Mouse (Mus musculus) adrenal gland, adult 18-20 months (tissue): ENCODE data around the gene Tradd. TPM values are rescaled to one million over a fixed set of nuclear protein-coding genes. Genes with fewer than 3 reads are reported as not detected.
A peak's percentile ranks its signal among the peaks of the same experiment; 100 is the strongest.

Source experiments
- DNase-seq, 2 experiments: peaks; one replicate each; pipeline ENCODE4 v3.0.0; 2021 to 2022; ENCODE audit warnings: low spot score in 2 of 2
- total RNA-seq, 2 experiments: library from RNA; stranded (reverse); gene quantifications; 1 replicate in 1 of 2; 2 replicates in 1 of 2; pipeline ENCODE4 v1.2.3; 2021

Gene Tradd
- total RNA-seq, 2 experiments from 2014 or later: 13.1 to 15.5 TPM

- DNase-seq: no peak
Observed at GRCm38 (mm10) chr8:105275387-105275786, 11.0 kb upstream of the Tradd start.

- DNase-seq: no peak
Observed at GRCm38 (mm10) chr8:105270916-105271186, 6.4 kb upstream of the Tradd start.

- DNase-seq: no peak
Observed at GRCm38 (mm10) chr8:105270101-105270915, 5.9 kb upstream of the Tradd start.

GRCm38 (mm10) chr8:105269461-105269947 lies 5.1 kb upstream of the Tradd start, which contains the start of gene Hsf4:
Gene Hsf4 (plus strand): TSS chr8:105269801.
- DNase-seq: peak; percentile 67 to 76

- no peak for DNase-seq
Observed at GRCm38 (mm10) chr8:105269075-105269458, 4.7 kb upstream of the Tradd start.

- DNase-seq: no peak
Observed at GRCm38 (mm10) chr8:105268342-105269074, 4.1 kb upstream of the Tradd start.

- DNase-seq: no peak
Observed at GRCm38 (mm10) chr8:105266775-105267174, 2.4 kb upstream of the Tradd start.

- DNase-seq: no peak
Observed at GRCm38 (mm10) chr8:105265128-105265527, 719 bp upstream of the Tradd start.

- DNase-seq: no peak
Observed at GRCm38 (mm10) chr8:105263244-105263912, 1.0 kb downstream of the Tradd start.

- DNase-seq: no peak
Observed at GRCm38 (mm10) chr8:105261326-105261980, 3.0 kb downstream of the Tradd start.

GRCm38 (mm10) chr8:105260371-105261099 lies 3.9 kb downstream of the Tradd start:
- DNase-seq: no peak

- DNase-seq: peak; percentile 73 to 84
Observed at GRCm38 (mm10) chr8:105259721-105260320, 4.6 kb downstream of the Tradd start.

GRCm38 (mm10) chr8:105258911-105259720 lies 5.3 kb downstream of the Tradd start:
- DNase-seq: no peak

- DNase-seq: no peak
Observed at GRCm38 (mm10) chr8:105257318-105258114, 6.9 kb downstream of the Tradd start.

GRCm38 (mm10) chr8:105254966-105255350 lies 9.5 kb downstream of the Tradd start, which contains the start of gene B3gnt9:
Gene B3gnt9 (minus strand): TSS chr8:105255153.
- peak in 1 of 2 experiments; percentile 42 for DNase-seq

- DNase-seq: peak; percentile 86 to 92
Observed at GRCm38 (mm10) chr8:105254152-105254965, 10.1 kb downstream of the Tradd start.

- no peak for DNase-seq
Observed at GRCm38 (mm10) chr8:105253766-105254151, 10.7 kb downstream of the Tradd start.
